Mouse (Mus musculus) lung, postnatal 4 days (tissue): ENCODE results near the gene 2810004N23Rik.

ENCODE experiments used
- DNase-seq, 2 experiments: peaks; one replicate each; pipeline ENCODE4 v3.0.0; 2021

2810004N23Rik gene

GRCm38 (mm10) chr8:124862321-124863162, at the start of gene 2810004N23Rik, which contains the start of gene Gnpat:
TSS of gene 2810004N23Rik (minus strand) at chr8:124863120.
TSS of gene Gnpat (plus strand) at chr8:124863033.
- DNase-seq, result peak; percentile 95 to 96

- no peak for DNase-seq
These were observed 49.3 kb upstream of the 2810004N23Rik start for GRCm38 (mm10) chr8:124911938-124912872.

- DNase-seq, result no peak
These were observed 47.4 kb upstream of the 2810004N23Rik start for GRCm38 (mm10) chr8:124910349-124910748.

GRCm38 (mm10) chr8:124909936-124910335, 47.0 kb upstream of the 2810004N23Rik start:
- no peak for DNase-seq

GRCm38 (mm10) chr8:124905482-124905881, 42.6 kb upstream of the 2810004N23Rik start:
- DNase-seq, result no peak

- no peak for DNase-seq
These were observed 40.3 kb upstream of the 2810004N23Rik start for GRCm38 (mm10) chr8:124903198-124903597.

- DNase-seq, result no peak
These were observed 35.5 kb upstream of the 2810004N23Rik start for GRCm38 (mm10) chr8:124898251-124898905.

- DNase-seq, result peak; percentile 98 to 99
These were observed 34.7 kb upstream of the 2810004N23Rik start, which contains the start of the genes Exoc8 and Sprtn for GRCm38 (mm10) chr8:124897386-124898250. TSS of gene Exoc8 (minus strand) at chr8:124897705. TSS of gene Sprtn (plus strand) at chr8:124897886.

- DNase-seq, result peak; percentile 89 to 92
These were observed 33.9 kb upstream of the 2810004N23Rik start for GRCm38 (mm10) chr8:124896632-124897385.

- DNase-seq, result no peak
These were observed 33.2 kb upstream of the 2810004N23Rik start for GRCm38 (mm10) chr8:124896010-124896631.

GRCm38 (mm10) chr8:124892596-124892995, 29.7 kb upstream of the 2810004N23Rik start:
- DNase-seq, result no peak

- no peak for DNase-seq
These were observed 25.5 kb upstream of the 2810004N23Rik start for GRCm38 (mm10) chr8:124888385-124888784.

- DNase-seq, result no peak
These were observed 16.1 kb upstream of the 2810004N23Rik start for GRCm38 (mm10) chr8:124878946-124879526.

- no peak for DNase-seq
These were observed 15.2 kb upstream of the 2810004N23Rik start for GRCm38 (mm10) chr8:124878141-124878540.

- DNase-seq, result no peak
These were observed 9.8 kb upstream of the 2810004N23Rik start for GRCm38 (mm10) chr8:124872690-124873089.

GRCm38 (mm10) chr8:124872081-124872480, 9.2 kb upstream of the 2810004N23Rik start:
- no peak for DNase-seq

GRCm38 (mm10) chr8:124871474-124871873, 8.6 kb upstream of the 2810004N23Rik start:
- DNase-seq, result no peak

- no peak for DNase-seq
These were observed 6.8 kb upstream of the 2810004N23Rik start for GRCm38 (mm10) chr8:124869708-124870107.

GRCm38 (mm10) chr8:124867126-124867525, 4.2 kb upstream of the 2810004N23Rik start:
- peak in 1 of 2 experiments; percentile 19 for DNase-seq

- DNase-seq, result no peak
These were observed 3.7 kb upstream of the 2810004N23Rik start for GRCm38 (mm10) chr8:124866669-124867068.
